Comparison of ENCODE assay signal across 8 mouse cellular contexts in genomic region chr17:56257181-56257894, GRCm38 (mm10). TPM values are rescaled to one million over a fixed set of nuclear protein-coding genes. Genes with fewer than 3 reads are reported as not detected.
A peak's percentile ranks its signal among the peaks of the same experiment; 100 is the strongest.
DNase-seq lines count a peak whose midpoint lies in the region; ATAC-seq and TF ChIP-seq lines count a peak whose summit lies in the region.

No protein-coding gene starts in this region.

- WGBS in heart, postnatal 0 days, result 4% methylated on average over 55 of the region's 58 CpGs
- 9% methylated on average over 58 of the region's 58 CpGs for WGBS in limb, embryonic 12.5 days

- peak; percentile 51 to 53 for DNase-seq in cerebellum, postnatal 10 days
- no peak for DNase-seq in heart, postnatal 0 days (ENCODE audit: low spot score)
- peak; percentile 32 for DNase-seq in splenic B cell, adult 2 months (ENCODE audit: low read depth, low spot score)
- no peak for DNase-seq in left cerebral cortex, adult 11 months (ENCODE audit: low spot score)
- DNase-seq in right cerebral cortex, postnatal 36 days (ENCODE audit: low spot score in 2 of 2), result no peak

- peak overlapping the region; percentile 93 for H3K4me3 ChIP-seq in megakaryocyte, embryonic 14.5 days (replicated peaks)
- peak overlapping the region; percentile 78 for H3K4me3 ChIP-seq in heart, postnatal 0 days (ENCODE audit: low read depth, low read length)
- H3K4me3 ChIP-seq in limb, embryonic 12.5 days (replicated peaks), result peak overlapping the region; percentile 72

- no peak for TF ChIP-seq CTCF in heart, postnatal 0 days (IDR thresholded peaks at IDR 0.05; ENCODE audit: low read depth)

- H3K27ac ChIP-seq in heart, postnatal 0 days (ENCODE audit: low read depth), result peak overlapping the region; percentile 88
- no peak overlapping the region for H3K27ac ChIP-seq in limb, embryonic 12.5 days

- peak overlapping the region; percentile 71 for H3K9ac ChIP-seq in heart, postnatal 0 days (replicated peaks; ENCODE audit: low read depth, low read length)
- H3K9ac ChIP-seq in limb, embryonic 12.5 days (replicated peaks), result peak overlapping the region; percentile 65

- H3K27me3 ChIP-seq in megakaryocyte, embryonic 14.5 days (replicated peaks), result no peaks in the 10 kb centered on the region
- no peaks in the 10 kb centered on the region for H3K27me3 ChIP-seq in heart, postnatal 0 days (ENCODE audit: control insufficient read depth, insufficient read depth, low read length)
- no peaks in the 10 kb centered on the region for H3K27me3 ChIP-seq in limb, embryonic 12.5 days
- H3K27me3 ChIP-seq in splenic B cell, adult 2 months (ENCODE audit: control insufficient read depth, insufficient read depth, low read length, poor library complexity, severe bottlenecking), result no peaks in the 10 kb centered on the region

- H3K36me3 ChIP-seq in megakaryocyte, embryonic 14.5 days (replicated peaks; ENCODE audit: low read length), result peaks cover 43% of the 10 kb centered on the region
- H3K36me3 ChIP-seq in heart, postnatal 0 days (replicated peaks; ENCODE audit: control insufficient read depth, insufficient read depth, low read length), result peaks cover 30% of the 10 kb centered on the region
- peaks cover 46% of the 10 kb centered on the region for H3K36me3 ChIP-seq in limb, embryonic 12.5 days
- peaks cover 5% of the 10 kb centered on the region for H3K36me3 ChIP-seq in splenic B cell, adult 2 months (ENCODE audit: control insufficient read depth, insufficient read depth, low read length, poor library complexity, severe bottlenecking)

- no peak for TF ChIP-seq EP300 in heart, postnatal 0 days (IDR thresholded peaks at IDR 0.05; ENCODE audit: low read depth)

- H3K4me1 ChIP-seq in megakaryocyte, embryonic 14.5 days, result peaks cover 64% of the 10 kb centered on the region
- peaks cover 39% of the 10 kb centered on the region for H3K4me1 ChIP-seq in heart, postnatal 0 days (ENCODE audit: control insufficient read depth, insufficient read depth)
- peaks cover 36% of the 10 kb centered on the region for H3K4me1 ChIP-seq in limb, embryonic 12.5 days (replicated peaks)

- ATAC-seq in megakaryocyte, adult 5-6 weeks (ENCODE audit: poor library complexity, severe bottlenecking), result no peak
- no peak for ATAC-seq in heart, postnatal 0 days (ENCODE audit: insufficient read depth, low read depth)
- ATAC-seq in limb, embryonic 12.5 days (ENCODE audit: insufficient number of reproducible peaks, insufficient read depth, low FRiP score, low TSS enrichment, low read depth), result no peak

- H3K4me2 ChIP-seq in heart, postnatal 0 days (ENCODE audit: low read depth, low read length), result peak overlapping the region; percentile 89
- peak overlapping the region; percentile 96 for H3K4me2 ChIP-seq in limb, embryonic 12.5 days

- H3K9me3 ChIP-seq in megakaryocyte, embryonic 14.5 days, result no peaks in the 10 kb centered on the region
- H3K9me3 ChIP-seq in heart, postnatal 0 days (replicated peaks; ENCODE audit: control insufficient read depth, low read length), result no peaks in the 10 kb centered on the region
- no peaks in the 10 kb centered on the region for H3K9me3 ChIP-seq in limb, embryonic 12.5 days

RNA-seq across cellular contexts. Expression of gene Fem1a, which starts 0.7 kb away (rescaled TPM):
- 9.5 and 11.2 TPM in 2 replicates for polyA plus RNA-seq in megakaryocyte, embryonic 14.5 days (2012; ENCODE audit: insufficient read depth, low replicate concordance)
- total RNA-seq in megakaryocyte, adult 5-6 weeks (2015), result 10.2 and 11.8 TPM in 2 replicates
- 15.7 and 16.9 TPM in 2 replicates for total RNA-seq in megakaryocyte, adult 5-6 weeks (2017)
- total RNA-seq in heart, postnatal 0 days (2014; rRNA removed; ENCODE audit: low replicate concordance), result 82.1 and 84.3 TPM in 2 replicates
- 29.5 and 37.1 TPM in 2 replicates for polyA plus RNA-seq in heart, postnatal 0 days (2015; fragmentation: Nextera tagmentation; extraction: Ambion mirVana)
- polyA plus RNA-seq in limb, embryonic 12.5 days (2016; fragmentation: Nextera tagmentation; extraction: Ambion mirVana), result 13.4 and 14.6 TPM in 2 replicates

RNA-seq across cellular contexts. Expression of gene Ticam1, which starts 19.2 kb away (rescaled TPM):
- 13.7 and 27.2 TPM in 2 replicates for polyA plus RNA-seq in megakaryocyte, embryonic 14.5 days (2012; ENCODE audit: insufficient read depth, low replicate concordance)
- 14.3 and 15.0 TPM in 2 replicates for total RNA-seq in megakaryocyte, adult 5-6 weeks (2015)
- 6.0 and 6.1 TPM in 2 replicates for total RNA-seq in megakaryocyte, adult 5-6 weeks (2017)
- 12.3 and 13.8 TPM in 2 replicates for total RNA-seq in heart, postnatal 0 days (2014; rRNA removed; ENCODE audit: low replicate concordance)
- polyA plus RNA-seq in heart, postnatal 0 days (2015; fragmentation: Nextera tagmentation; extraction: Ambion mirVana), result 4.4 and 4.6 TPM in 2 replicates
- 3.0 and 3.8 TPM in 2 replicates for polyA plus RNA-seq in limb, embryonic 12.5 days (2016; fragmentation: Nextera tagmentation; extraction: Ambion mirVana)

RNA-seq across cellular contexts. Expression of gene Plin3, which starts 35.3 kb away (rescaled TPM):
- 4.6 and 21.3 TPM in 2 replicates for polyA plus RNA-seq in megakaryocyte, embryonic 14.5 days (2012; ENCODE audit: insufficient read depth, low replicate concordance)
- total RNA-seq in megakaryocyte, adult 5-6 weeks (2015), result 7.1 and 9.1 TPM in 2 replicates
- 28.3 and 29.2 TPM in 2 replicates for total RNA-seq in megakaryocyte, adult 5-6 weeks (2017)
- total RNA-seq in heart, postnatal 0 days (2014; rRNA removed; ENCODE audit: low replicate concordance), result 76.8 and 78.5 TPM in 2 replicates
- polyA plus RNA-seq in heart, postnatal 0 days (2015; fragmentation: Nextera tagmentation; extraction: Ambion mirVana), result 70.9 and 73.0 TPM in 2 replicates
- 62.7 and 71.7 TPM in 2 replicates for polyA plus RNA-seq in limb, embryonic 12.5 days (2016; fragmentation: Nextera tagmentation; extraction: Ambion mirVana)

RNA-seq across cellular contexts. Expression of gene Dpp9, which starts 38.6 kb away (rescaled TPM):
- 55.6 and 60.2 TPM in 2 replicates for polyA plus RNA-seq in megakaryocyte, embryonic 14.5 days (2012; ENCODE audit: insufficient read depth, low replicate concordance)
- 25.4 and 26.2 TPM in 2 replicates for total RNA-seq in megakaryocyte, adult 5-6 weeks (2015)
- 17.3 and 18.1 TPM in 2 replicates for total RNA-seq in megakaryocyte, adult 5-6 weeks (2017)
- 25.9 and 29.0 TPM in 2 replicates for total RNA-seq in heart, postnatal 0 days (2014; rRNA removed; ENCODE audit: low replicate concordance)
- polyA plus RNA-seq in heart, postnatal 0 days (2015; fragmentation: Nextera tagmentation; extraction: Ambion mirVana), result 12.6 and 13.3 TPM in 2 replicates
- polyA plus RNA-seq in limb, embryonic 12.5 days (2016; fragmentation: Nextera tagmentation; extraction: Ambion mirVana), result 36.2 and 37.7 TPM in 2 replicates

RNA-seq across cellular contexts. Expression of gene Arrdc5, which starts 42.7 kb away (rescaled TPM):
- not detected in 2 replicates for polyA plus RNA-seq in megakaryocyte, embryonic 14.5 days (2012; ENCODE audit: insufficient read depth, low replicate concordance)
- total RNA-seq in megakaryocyte, adult 5-6 weeks (2015), result not detected in 2 replicates
- not detected in 2 replicates for total RNA-seq in megakaryocyte, adult 5-6 weeks (2017)
- not detected in 2 replicates for total RNA-seq in heart, postnatal 0 days (2014; rRNA removed; ENCODE audit: low replicate concordance)
- not detected in 2 replicates for polyA plus RNA-seq in heart, postnatal 0 days (2015; fragmentation: Nextera tagmentation; extraction: Ambion mirVana)
- not detected in 2 replicates for polyA plus RNA-seq in limb, embryonic 12.5 days (2016; fragmentation: Nextera tagmentation; extraction: Ambion mirVana)

Comparison
In these comparisons a context has a peak if more than half of its experiments do, and no peak if none do; other contexts are left out.
1. DNase-seq: peak in cerebellum, postnatal 10 days (2 of 2) and splenic B cell, adult 2 months (single experiment); none in heart, postnatal 0 days (single experiment), left cerebral cortex, adult 11 months (single experiment) and right cerebral cortex, postnatal 36 days (0 of 2).
2. Peak in every context shown above with its lines, with median percentiles within 50 percentile points of each other: H3K4me3 ChIP-seq.